Mouse (Mus musculus) erythroblast, embryonic 14.5 days (primary cell): ENCODE results near the gene Arid4a.

ENCODE experiments used
- GATA1 ChIP-seq: IDR thresholded peaks from 2 replicates; pipeline ENCODE4 v1.6.1; 2012; ENCODE audit warnings: low read length, inconsistent platforms, mixed read lengths
- TAL1 ChIP-seq: IDR thresholded peaks from 3 replicates; pipeline ENCODE4 v1.6.1; 2012; ENCODE audit warnings: low read length, inconsistent platforms, mixed read lengths

DNA sequence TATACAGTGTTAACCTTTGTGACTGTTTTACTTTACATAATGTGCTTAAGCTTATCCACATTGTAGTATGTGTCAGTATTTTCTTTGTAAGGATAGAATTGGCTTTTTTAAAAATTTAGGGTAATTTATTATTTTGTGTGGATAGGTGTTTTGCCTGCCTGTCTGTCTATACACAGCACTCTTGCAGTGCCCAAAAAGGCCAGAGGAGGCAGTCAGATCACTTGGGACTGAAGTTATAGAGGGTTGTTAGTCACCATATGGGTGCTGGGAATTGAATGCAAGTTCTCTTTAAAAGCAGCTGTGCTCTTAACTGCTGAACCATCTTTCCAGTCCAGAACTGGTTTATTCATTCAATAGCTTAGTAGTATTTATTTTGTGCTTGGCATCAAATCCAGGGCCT is 125.4 kb downstream of the Arid4a start:
- no peak for TF ChIP-seq TAL1
- no peak for TF ChIP-seq GATA1
